Mouse (Mus musculus): ENCODE data around the gene Fbxw9. TPM values are rescaled to one million over a fixed set of nuclear protein-coding genes. Genes with fewer than 3 reads are reported as not detected.
A peak's percentile ranks its signal among the peaks of the same experiment; 100 is the strongest.
"Not testable (repeated sequence)": the region's sequence is repeated elsewhere in the genome, so short reads cannot be mapped to it uniquely, and the experiment has no call there.

The Fbxw9 gene
- total RNA-seq, 2 experiments from 2014 or later: 3.4 to 4.3 TPM

- intact Hi-C loops (cut with DNase I): loop anchor here (10.0 kb wide), 2 partner anchors 214 to 324 kb away; partner anchors contain the start of genes Orc6 and Vps35
- peak in 1 of 2 experiments; percentile 33 for DNase-seq
Measured at GRCm38 (mm10) chr8:85081216-85081555, 21.3 kb downstream of the Fbxw9 start, which contains the start of gene Wdr83. TSS of gene Wdr83 (minus strand) at chr8:85081306.

DNA sequence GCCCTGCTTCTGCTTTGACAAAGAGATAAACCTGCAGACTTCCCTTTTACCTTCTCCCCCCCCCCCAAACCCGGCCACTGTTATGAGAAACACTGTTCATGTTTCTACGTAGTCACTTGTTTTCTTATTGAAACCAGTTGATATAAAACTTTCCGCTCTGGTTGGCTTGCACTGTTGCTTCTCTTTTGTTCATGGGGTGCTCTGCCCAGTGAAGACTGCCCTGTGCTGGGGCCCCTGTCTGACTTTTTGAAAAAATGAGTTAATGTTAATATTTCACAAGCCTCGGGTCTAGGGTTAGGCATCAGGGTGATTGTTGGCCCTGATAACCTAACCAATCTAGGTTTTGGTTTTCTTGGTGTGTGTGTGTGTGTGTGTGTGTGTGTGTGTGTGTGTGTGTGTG is 22.3 kb downstream of the Fbxw9 start:
- intact Hi-C loops (cut with DNase I): loop anchor here (10.0 kb wide), 2 partner anchors 213 to 323 kb away; partner anchors contain the start of genes Orc6 and Vps35
- not testable (repeated sequence) for DNase-seq

DNA sequence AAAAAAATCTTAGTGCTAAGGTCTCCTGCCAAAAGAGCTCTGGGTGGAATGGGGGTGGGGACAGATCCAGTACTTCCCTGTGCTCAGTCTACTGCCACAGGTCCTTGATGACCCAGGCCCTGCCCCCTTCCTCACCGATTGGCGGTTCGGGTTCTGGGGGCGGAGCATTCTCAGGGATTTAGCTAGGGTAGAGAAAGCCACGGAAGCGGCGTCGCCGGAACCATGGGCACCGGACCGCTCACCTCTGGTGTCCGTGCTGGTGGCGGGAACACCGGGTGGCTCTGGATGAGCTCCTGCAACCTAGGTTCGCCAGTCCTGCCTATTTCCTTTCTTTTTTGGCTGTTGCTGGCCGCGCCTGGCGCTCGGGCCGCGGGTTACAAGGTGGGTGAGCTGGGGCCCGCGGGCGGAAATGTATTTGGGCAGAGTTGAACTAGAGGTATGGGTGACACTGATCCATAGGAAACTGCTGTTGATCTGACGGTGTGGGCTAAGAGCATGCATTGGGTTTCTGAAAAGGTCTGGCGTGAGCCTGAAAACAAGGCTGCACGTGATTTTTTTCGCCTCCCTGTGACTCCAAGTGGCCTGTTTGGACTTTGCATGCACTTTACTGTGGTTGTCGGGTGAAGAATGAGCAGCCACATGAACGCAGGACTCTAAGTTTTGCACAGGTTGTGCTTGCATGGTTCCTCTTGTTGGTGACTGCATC is 23.4 kb downstream of the Fbxw9 start, which contains the start of gene Man2b1:
Gene Man2b1 (plus strand): TSS at position 163 of the 706 bp plus-strand sequence.
- peak; percentile 85 to 86 for DNase-seq
- intact Hi-C loops (cut with DNase I): loop anchor here (10.0 kb wide), 2 partner anchors 212 to 322 kb away; partner anchors contain the start of genes Orc6 and Vps35

GRCm38 (mm10) chr8:85084633-85085032 is 24.8 kb downstream of the Fbxw9 start:
- no peak for DNase-seq
- intact Hi-C loops (cut with DNase I): loop anchor here (10.0 kb wide), 2 partner anchors 210 to 320 kb away; partner anchors contain the start of genes Orc6 and Vps35

DNA sequence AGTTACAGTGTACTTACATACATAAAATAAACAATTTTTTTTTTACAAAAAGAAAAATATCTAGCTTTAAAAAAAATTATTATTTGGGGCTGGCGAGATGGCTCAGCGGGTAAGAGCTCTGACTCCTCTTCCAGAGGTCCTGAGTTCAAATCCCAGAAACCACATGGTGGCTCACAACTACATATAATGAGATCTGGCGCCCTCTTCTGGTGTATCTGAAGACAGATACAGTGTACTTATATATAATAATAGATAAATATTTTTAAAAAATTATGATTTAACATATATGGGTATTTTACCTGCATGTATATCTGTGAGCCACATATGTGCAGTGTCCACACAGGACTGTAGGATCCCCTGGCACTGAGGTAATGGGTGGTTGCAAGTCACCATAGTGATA is 26.4 kb downstream of the Fbxw9 start:
- intact Hi-C loops (cut with DNase I): loop anchor here (10.0 kb wide), 2 partner anchors 209 to 319 kb away; partner anchors contain the start of genes Orc6 and Vps35
- no peak for DNase-seq

GRCm38 (mm10) chr8:85088771-85089170 is 28.9 kb downstream of the Fbxw9 start:
- DNase-seq: no peak
- intact Hi-C loops (cut with DNase I): loop anchor here (10.0 kb wide), 2 partner anchors 206 to 316 kb away; partner anchors contain the start of genes Orc6 and Vps35

GRCm38 (mm10) chr8:85090856-85091255 is 31.0 kb downstream of the Fbxw9 start:
- DNase-seq: no peak
- intact Hi-C loops (cut with DNase I): no loop called here

- intact Hi-C loops (cut with DNase I): no loop called here
- no peak for DNase-seq
Measured at GRCm38 (mm10) chr8:85091526-85092090, 31.8 kb downstream of the Fbxw9 start.

GRCm38 (mm10) chr8:85095051-85095450 is 35.2 kb downstream of the Fbxw9 start:
- DNase-seq: no peak
- intact Hi-C loops (cut with DNase I): no loop called here

DNA sequence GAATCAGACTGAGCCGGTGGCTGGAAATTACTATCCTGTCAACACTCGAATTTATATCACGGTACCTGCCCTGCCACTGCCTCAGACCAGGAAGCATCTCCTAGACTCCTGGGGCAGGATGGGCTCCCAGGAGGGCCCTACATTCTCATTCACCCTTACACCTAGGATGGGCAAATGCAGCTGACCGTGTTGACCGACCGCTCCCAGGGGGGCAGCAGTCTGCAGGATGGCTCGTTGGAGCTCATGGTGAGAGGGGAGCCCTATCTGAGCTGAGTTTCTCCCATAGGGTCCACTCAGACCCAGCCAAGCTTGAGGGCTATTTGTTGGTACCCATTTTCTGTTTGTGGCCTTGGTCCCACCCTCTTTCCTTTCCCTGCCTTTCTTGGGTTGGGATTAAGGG is 35.7 kb downstream of the Fbxw9 start:
- intact Hi-C loops (cut with DNase I): no loop called here
- no peak for DNase-seq

DNA sequence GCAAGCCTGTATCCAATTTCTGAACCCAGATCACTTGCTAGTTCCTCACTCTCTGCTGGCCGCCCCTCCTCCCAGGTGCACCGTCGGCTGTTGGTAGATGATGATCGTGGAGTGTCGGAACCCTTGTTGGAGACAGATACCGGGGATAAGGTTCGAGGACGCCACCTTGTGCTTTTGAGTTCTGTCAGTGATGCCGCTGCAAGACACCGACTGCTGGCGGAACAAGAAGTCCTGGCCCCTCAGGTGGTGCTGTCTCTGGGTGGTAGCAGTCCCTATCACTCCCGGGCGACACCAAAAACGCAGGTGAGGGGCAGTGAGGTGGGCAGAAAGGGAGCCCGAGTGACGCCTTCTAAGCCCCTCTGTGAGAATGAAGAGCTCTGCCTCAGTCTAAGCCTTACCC is 36.3 kb downstream of the Fbxw9 start:
- no peak for DNase-seq
- intact Hi-C loops (cut with DNase I): no loop called here

GRCm38 (mm10) chr8:85096850-85097249 is 37.0 kb downstream of the Fbxw9 start:
- DNase-seq: no peak
- intact Hi-C loops (cut with DNase I): no loop called here

- intact Hi-C loops (cut with DNase I): no loop called here
- no peak for DNase-seq
Measured at GRCm38 (mm10) chr8:85100076-85100665, 40.3 kb downstream of the Fbxw9 start.

- intact Hi-C loops (cut with DNase I): no loop called here
- no peak for DNase-seq
Measured at GRCm38 (mm10) chr8:85113241-85113640, 53.4 kb downstream of the Fbxw9 start.

GRCm38 (mm10) chr8:85115501-85115900 is 55.6 kb downstream of the Fbxw9 start:
- intact Hi-C loops (cut with DNase I): no loop called here

More at GRCm38 (mm10) chr8:85115501-85115900, 55.6 kb downstream of the Fbxw9 start:
- DNase-seq: no peak

Small RNA genes lying within 50 kb of the gene (microRNA-seq; reads per million reads assigned to microRNA genes)
- gene Gm23388 (ENCODE audit: borderline number of aligned reads in 2 of 2) (0.67 to 0.72 reads per million in 2 experiments), gene Mir7070 (ENCODE audit: borderline number of aligned reads in 2 of 2) (0 to 0.67 reads per million in 2 experiments)

Other genes with a start within 250 kb of the Fbxw9 start
- gene Dand5, start 237.2 kb upstream of the Fbxw9 start, total RNA-seq (2021): 1 to 10 TPM; 9.3 to 9.9 TPM
- 10 to 100 TPM; 28.5 to 29.5 TPM for gene Gadd45gip1, start 228.5 kb upstream of the Fbxw9 start, total RNA-seq (2021)
- 10 to 100 TPM; 84.0 to 87.4 TPM for gene Rad23a, start 219.4 kb upstream of the Fbxw9 start, total RNA-seq (2021)
- gene Calr, start 213.1 kb upstream of the Fbxw9 start, total RNA-seq (2021): 100 to 1,000 TPM; 337 to 380 TPM
- gene Farsa, start 203.1 kb upstream of the Fbxw9 start, total RNA-seq (2021): 10 to 100 TPM; 23.1 TPM
- 1 to 10 TPM; 3.8 to 4.1 TPM for gene Syce2, start 187.9 kb upstream of the Fbxw9 start, total RNA-seq (2021)
- 10 to 100 TPM; 71.3 to 77.2 TPM for gene Gcdh, start 166.1 kb upstream of the Fbxw9 start, total RNA-seq (2021)
- gene Klf1, start 158.1 kb upstream of the Fbxw9 start, total RNA-seq (2021): not detected
- 10 to 100 TPM in 1 of 2 experiments, 1 to 10 TPM in 1; 7.3 to 11.7 TPM for gene Dnase2a, start 151.5 kb upstream of the Fbxw9 start, total RNA-seq (2021)
- under 1 TPM; 0.11 to 0.14 TPM for gene Mast1, start 122.7 kb upstream of the Fbxw9 start, total RNA-seq (2021)
- not detected for gene Rtbdn, start 113.1 kb upstream of the Fbxw9 start, total RNA-seq (2021)
- gene Gm49661, start 90.6 kb upstream of the Fbxw9 start, total RNA-seq (2021): 1 to 10 TPM in 1 of 2 experiments, not detected in 1; 1.0 TPM
- 100 to 1,000 TPM; 633 to 676 TPM for gene Prdx2, start 90.5 kb upstream of the Fbxw9 start, total RNA-seq (2021)
- gene Rnaseh2a, start 90.3 kb upstream of the Fbxw9 start, total RNA-seq (2021): 10 to 100 TPM; 48.6 to 56.7 TPM
- 10 to 100 TPM; 14.9 to 26.9 TPM for gene Junb, start 81.3 kb upstream of the Fbxw9 start, total RNA-seq (2021)
- 1 to 10 TPM; 2.7 to 2.9 TPM for gene Hook2, start 69.5 kb upstream of the Fbxw9 start, total RNA-seq (2021)
- not detected for gene Best2, start 45.5 kb upstream of the Fbxw9 start, total RNA-seq (2021)
- gene Asna1, start 34.8 kb upstream of the Fbxw9 start, total RNA-seq (2021): 10 to 100 TPM; 66.2 to 69.8 TPM
- 10 to 100 TPM; 80.7 to 84.2 TPM for gene Trir, start 33.2 kb upstream of the Fbxw9 start, total RNA-seq (2021)
- gene Tnpo2, start 23.1 kb upstream of the Fbxw9 start, total RNA-seq (2021): 10 to 100 TPM; 28.1 to 35.1 TPM
- not detected for gene Gm5741, start 7.9 kb downstream of the Fbxw9 start, total RNA-seq (2021)
- gene Dhps, start 11.7 kb downstream of the Fbxw9 start, total RNA-seq (2021): 10 to 100 TPM; 27.0 to 27.4 TPM
- 10 to 100 TPM; 37.4 to 42.2 TPM for gene Wdr83os, start 20.7 kb downstream of the Fbxw9 start, total RNA-seq (2021)
- 10 to 100 TPM; 33.3 to 34.2 TPM for gene Wdr83, start 21.3 kb downstream of the Fbxw9 start, total RNA-seq (2021)
- 10 to 100 TPM; 31.0 to 31.3 TPM for gene Man2b1, start 23.2 kb downstream of the Fbxw9 start, total RNA-seq (2021)
- 1 to 10 TPM; 2.0 to 2.4 TPM for gene Zfp791, start 63.0 kb downstream of the Fbxw9 start, total RNA-seq (2021)
- gene Cks1brt, start 91.9 kb downstream of the Fbxw9 start, total RNA-seq (2021): not detected
- gene Olfr371, start 165.9 kb downstream of the Fbxw9 start, total RNA-seq (2021): not detected
- 1 to 10 TPM; 5.8 to 8.2 TPM for gene Orc6, start 239.6 kb downstream of the Fbxw9 start, total RNA-seq (2021)
- 10 to 100 TPM; 70.7 to 71.1 TPM for gene Vps35, start 239.7 kb downstream of the Fbxw9 start, total RNA-seq (2021)

Data from heart, postnatal 36 days (tissue).